Mouse (Mus musculus): ENCODE data around the gene Foxb1.

The Foxb1 gene

DNA sequence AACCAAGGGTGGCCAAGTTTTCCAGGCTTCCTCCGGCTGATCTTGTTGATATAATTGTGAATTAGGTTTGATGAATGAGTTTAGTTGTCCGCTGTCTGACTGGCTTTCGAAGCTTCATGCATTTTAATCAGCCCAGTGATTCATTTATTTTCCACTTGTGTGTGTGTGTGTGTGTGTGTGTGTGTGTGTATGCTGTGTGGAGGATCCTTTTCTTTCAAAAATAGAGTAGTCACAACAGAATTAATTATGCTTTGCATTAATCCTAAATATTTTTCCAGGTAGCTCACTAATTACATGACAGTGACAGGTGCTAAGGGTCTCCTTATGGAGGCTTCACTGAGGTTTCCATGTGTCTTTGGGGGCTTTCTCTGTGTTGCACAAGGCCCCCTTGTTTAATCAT, 4.3 kb downstream of the Foxb1 start:
- DNase-seq = no peak

DNA sequence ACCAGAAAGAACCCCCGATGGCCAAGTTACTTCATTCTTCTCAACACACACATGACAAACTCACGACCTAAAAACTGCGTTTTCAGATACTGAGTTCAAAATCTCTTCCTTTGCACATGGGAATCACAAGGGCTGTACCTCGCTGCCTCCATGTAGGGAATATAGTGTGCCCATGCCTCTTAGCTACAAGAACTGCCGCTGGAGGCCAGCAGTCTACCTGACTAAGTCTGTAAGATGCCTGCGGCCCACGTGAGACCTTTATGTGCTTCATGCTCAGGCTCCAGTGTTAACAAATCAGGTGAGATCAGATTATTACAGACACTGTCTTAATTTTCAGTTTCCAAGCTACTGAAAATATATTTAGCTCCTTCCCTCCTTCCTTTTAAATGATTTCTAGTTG, 4.7 kb downstream of the Foxb1 start:
- peak; percentile 32 for DNase-seq

DNA sequence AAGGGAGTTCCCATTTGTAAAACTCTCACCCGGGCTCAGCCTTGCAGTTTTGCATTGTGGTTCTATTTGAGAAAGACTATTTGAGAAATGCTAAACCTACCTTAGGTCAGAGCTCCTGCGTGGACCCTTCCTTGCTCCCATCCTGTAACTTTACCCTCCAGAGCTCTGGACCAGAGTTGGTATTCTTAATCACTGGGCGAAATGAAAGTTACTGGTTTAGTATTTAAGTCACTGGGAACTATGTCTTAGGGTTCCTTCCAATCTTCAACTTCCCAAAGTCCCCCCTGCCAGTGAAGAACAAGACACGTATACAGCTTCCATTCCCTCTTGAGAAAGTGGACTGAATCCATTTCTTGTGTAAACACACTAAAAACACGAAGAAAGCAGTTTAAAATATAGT, 5.6 kb downstream of the Foxb1 start:
- DNase-seq = no peak

DNA sequence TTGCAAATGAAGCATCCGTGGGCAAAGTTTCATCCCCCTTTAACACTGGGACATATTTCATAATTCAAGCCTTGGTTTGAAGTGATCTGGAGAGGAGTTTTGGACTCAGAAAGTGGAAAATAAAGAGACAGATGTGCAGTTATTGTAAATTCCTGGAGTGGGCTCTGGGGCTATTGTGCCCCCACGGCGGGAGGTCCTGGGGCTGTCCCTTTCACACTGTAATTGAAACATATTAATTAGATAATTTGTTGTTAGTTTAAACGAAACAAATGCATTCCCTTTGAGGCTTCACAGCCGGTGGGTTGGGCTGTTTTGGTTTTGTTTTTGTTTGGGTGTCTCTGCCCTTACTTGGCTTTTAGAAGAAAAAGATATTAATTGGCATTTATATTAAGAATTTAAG, 6.0 kb downstream of the Foxb1 start:
- DNase-seq = no peak

DNA sequence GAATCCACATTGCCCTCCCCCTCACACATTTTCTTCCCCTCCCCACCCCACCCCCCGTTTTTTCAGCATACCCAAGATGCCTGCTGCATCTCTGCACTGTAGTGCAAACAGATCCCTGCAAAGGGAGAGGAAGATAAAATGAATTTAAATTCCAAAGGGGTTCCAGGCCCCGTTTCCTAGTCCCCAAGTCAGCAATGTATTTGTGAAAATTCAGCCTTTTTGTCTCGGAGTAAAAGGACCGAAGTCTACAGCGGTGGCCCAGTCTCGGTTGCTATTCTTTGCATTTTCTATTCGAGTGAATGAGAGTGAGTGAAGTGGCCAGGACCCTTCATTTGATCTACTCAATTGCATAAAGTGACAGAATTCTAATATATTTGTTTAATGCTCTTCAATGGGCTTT, 6.4 kb downstream of the Foxb1 start:
- DNase-seq = no peak

DNA sequence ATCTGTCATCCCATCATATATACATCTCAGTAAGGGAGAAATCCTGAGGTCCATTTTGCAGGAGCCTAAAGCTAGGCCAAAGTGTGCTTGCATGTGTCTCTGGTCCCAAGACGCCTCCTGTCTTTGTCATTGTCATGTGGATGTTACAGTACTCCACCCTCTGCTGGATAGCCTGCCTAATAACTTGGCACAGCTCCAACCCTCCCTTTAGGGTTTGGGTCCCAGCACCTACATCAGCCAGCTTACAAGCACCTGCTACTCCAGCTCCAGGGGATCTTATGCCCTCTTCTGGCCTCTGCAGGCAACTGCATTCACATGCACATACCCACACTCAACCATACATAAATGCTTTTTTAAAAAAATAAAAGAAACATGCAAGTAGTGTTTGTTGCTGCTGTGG, 12.8 kb downstream of the Foxb1 start:
- no peak for DNase-seq

DNA sequence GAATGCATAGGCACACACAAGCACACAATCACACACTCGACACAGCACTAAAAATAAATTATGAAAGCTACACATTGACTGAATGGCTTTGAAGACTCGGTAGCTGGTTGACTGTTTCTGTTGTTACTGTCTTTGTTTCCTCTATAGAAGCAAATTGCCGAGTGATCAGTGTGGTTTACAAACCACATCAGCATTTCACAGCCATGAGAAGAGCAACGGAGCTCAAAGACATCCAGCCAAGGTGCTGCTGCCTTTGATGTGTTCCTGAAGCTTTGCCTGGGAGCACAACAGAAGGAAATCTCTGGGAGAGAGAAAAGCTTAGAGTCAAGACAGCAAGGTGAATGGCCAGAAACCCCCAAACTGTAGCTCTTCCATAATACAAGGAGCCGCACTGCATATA, 32.0 kb downstream of the Foxb1 start:
- peak; percentile 26 for DNase-seq

DNA sequence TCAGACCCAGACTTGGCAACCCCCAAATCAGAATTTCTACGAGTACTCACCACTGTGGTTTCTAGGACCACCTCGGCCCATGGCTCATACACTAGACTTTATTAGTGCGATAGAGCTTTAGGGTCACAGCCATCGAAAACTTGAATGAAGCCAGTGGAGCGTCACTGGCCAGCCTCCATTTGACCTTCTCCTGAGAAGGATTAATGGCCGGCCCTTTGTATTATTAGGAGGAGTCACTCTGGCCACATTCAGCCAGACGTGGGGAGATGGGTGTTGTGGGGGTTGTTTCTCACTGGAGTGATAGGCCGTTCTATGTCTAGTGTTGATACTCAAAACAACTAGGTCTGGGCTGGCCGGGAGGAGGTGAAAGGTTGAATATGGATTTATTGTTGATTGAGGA, 42.3 kb downstream of the Foxb1 start:
- no peak for DNase-seq

DNA sequence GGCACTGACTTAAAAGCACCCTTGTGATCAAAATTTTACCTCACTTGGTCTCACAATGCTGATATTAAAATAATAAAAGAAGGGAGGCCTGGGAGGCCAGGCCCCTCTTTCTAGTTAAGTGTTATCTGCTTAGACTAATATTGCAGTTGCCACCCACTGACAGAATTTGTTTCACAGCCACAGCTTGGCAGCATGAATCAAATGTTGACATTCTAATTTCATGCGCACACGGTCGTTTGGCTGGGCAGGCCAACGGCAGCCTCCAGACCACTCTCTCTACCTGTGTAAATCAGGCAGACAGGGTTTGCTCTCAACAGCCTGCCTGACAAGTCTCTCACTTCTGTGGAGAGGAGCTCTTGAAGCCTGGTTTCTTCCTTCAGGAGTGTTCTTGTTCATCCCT, 44.4 kb downstream of the Foxb1 start:
- DNase-seq = no peak

DNA sequence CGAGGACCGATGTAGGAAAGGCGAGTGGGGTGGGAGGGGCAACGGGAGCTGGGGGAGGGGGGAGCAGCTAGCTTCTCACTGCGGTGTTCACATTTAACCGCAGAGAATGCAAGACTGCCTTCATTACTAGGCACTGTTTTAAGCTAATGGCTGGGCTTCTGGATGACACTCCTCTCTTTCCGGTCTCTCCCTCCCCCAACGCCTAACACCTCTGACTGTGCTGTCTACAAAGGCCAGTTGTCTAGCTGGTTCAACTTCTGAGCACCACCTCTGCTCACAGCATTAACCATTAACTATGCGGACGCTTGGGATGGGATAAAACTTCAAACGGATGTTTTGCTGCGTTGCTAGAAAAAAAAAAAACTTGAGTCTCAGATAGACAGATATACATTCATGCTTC, 45.3 kb downstream of the Foxb1 start:
- DNase-seq = peak; percentile 11

DNA sequence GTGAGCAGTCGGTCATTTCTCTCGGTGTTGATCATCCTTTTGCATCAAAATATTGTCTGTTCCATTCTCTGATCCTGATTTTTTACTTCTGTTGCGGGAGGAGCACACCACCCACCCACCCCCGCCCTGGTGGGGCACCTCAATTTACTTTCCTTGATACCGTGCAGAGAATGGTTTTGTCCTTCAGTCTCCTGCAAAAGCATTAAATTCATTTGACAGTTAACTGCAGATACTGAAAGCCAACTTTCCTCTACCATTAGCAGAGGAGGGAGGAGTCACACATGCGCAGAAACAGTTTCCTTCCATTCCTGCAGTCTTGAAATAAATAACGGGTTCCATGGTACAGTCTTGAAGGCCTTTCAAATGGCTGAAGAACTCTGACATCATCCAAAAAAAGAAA, 46.4 kb downstream of the Foxb1 start:
- DNase-seq = no peak

DNA sequence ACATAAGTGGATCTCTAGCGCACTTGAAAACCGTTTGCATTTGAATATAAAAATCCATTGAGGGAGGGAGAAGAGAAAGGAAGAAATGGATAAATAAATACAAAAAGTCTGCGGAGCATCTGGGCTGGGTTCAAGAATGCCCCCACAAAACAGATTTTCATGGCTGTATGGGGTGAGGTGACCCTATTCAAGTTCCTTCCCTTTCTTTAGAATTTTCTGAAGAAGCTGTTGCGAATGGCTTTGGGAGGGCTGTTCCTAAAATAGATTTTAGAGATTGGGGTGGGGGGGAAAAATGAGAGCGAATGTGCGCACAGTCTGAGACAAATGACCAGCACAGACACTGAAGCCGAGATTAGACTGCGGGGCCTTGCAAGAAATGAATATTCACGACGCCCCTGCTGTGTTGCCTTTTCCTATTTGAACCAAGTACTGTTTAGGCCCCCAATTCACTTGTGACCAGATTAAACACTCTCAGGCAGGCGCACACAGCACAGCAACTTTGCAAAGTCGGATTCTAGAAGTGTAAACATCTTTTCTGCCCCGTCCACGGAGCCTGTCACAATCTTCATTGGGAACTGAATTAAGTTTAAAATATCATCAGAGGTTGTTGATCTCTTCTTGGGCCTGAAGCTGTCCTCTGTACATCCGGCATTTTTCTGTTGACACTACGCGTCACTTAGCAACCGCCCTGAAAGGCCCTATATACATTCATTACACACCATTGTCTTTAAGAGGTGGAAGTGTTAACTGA, 47.0 kb downstream of the Foxb1 start:
- DNase-seq = no peak

DNA sequence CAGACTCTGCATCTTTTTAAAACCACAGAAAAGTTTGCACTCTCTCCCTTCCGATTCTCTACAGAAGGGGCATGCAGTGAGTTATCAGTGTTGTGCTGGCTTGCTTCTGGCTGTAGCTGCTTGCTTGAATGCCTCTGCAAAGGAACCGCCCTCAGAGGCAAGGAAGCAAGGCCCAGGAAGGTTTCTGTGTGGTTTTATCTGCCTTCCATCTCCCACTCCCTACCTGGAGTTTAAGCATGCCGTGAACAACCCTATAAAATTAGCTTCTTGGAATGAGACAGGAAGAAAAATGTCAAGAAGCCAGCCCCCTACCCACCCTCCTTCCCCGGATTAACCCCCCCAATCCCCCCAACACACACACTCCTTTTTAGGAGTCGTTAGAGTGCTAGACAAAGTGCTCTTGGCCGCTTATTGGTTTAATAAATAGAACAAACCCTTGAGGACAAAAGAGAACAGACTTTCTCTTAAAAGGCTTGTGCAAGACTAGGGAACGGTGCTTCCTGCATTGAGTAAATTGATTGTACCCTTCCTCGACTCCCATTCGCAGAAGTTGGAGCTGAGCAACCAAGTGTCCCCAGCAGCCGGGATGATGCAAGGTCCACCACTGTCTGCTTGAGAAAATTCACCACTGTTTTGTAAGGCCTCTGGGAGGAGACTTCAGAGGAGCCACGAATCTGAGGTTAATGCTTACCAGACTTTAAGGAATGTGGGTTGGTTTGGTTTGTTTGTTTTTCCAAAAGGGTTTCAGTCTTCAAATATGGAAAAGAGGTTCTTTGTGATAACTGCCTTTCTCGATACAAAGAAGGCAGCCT, 47.8 kb downstream of the Foxb1 start:
- no peak for DNase-seq

All from thymus, postnatal 14 days (tissue).